Mouse (Mus musculus) liver, adult 2 months (tissue): ENCODE measurements at regions not wholly inside any gene's neighbourhood (a gene's known extent, or its start where the extent isn't known, plus 50 kb on each side); places are given as distances from the start of the nearest gene placed in this dataset.

Experiments
- CTCF ChIP-seq: fragments of 200-500 bp; IDR thresholded peaks from 2 replicates; pipeline ENCODE4 v1.5.1; 2011; ENCODE audit warnings: low read depth, low read length, control low read depth
- POLR2A ChIP-seq: fragments of 200-500 bp; IDR thresholded peaks from 2 replicates; pipeline ENCODE4 v1.6.1; 2011; ENCODE audit warnings: low read length, control low read depth; ENCODE audit not compliant: insufficient read depth; ENCODE audit errors: extremely low read depth

DNA sequence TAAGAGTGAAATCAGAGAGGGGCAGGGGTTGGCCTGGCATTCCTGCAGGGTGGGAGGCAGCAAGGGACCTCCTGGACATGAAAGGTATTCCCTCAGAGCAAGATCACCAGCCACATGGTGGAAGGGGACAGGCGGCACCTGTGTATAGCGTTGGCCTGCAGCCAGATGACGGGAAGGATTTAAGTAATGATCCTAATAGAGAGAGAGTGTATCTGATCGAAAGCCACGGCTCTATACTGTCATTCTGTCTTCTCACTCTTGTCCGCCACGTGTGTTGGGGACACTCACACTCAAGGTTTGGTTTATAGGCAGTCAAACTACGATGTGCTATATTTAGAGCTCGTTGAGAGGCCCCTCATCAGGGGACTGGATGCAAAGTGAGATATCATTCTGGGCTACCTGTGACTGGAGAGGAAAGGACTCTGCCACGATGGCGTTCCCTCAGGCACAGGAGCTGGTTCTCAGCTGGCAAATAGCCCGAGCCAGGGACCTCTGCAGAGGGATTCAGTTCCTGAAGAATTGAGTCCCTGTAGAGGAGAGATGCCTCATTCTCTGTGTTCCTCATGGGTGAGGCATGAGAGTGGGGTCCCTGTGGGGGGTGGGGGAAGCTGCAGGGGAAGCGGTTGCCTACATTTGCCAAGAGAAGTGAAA lies 62.9 kb upstream of the Cnih3 start:
- no peak for TF ChIP-seq POLR2A
- no peak for TF ChIP-seq CTCF
